Mouse (Mus musculus) B cell, adult 62 days (primary cell): ENCODE data around the gene Map4k1. TPM values are rescaled to one million over a fixed set of nuclear protein-coding genes. Genes with fewer than 3 reads are reported as not detected.

Source experiments
- total RNA-seq: library from RNA; stranded (reverse); gene quantifications from 4 replicates; pipeline ENCODE4 v1.2.4, GENCODE M21; 2023

The Map4k1 gene
- total RNA-seq: 339 to 367 TPM (median 355 TPM) in 4 replicates

DNA sequence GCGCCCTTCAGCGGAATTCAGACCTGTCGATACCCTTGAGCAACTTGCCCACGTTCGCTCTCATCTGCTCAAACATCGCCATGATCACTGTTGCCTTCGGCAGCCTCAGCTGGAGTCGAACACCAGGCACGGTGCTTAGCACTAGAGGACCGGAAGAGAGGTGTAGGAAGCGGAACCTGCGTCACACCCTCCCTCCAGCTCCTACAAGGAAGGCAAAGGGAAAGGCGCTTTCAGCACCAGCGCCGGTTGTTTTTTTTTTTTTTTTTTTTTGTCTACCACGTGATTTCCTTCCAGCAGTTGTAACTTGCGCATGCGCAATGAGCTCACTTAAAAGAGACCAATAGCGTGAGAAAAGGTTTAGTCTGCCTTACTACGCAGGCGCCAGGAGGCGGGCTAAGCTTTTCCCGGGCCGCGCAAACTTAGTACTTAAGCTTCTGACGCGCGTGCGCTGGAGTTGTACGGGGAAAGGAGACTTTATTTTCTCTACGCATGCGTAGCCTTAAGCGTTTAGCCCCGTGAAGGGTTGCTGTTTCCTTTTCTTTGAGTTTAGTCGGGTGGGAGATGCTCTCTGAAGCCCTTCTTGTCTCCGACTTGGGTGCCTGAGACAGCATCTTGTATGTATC lies at the start of gene Map4k1, which contains the start of gene Eif3k:
TSS of gene Map4k1 (plus strand) at position 400 of the 623 bp plus-strand sequence.
TSS of gene Eif3k (minus strand) at position 214 of the 623 bp plus-strand sequence.

DNA sequence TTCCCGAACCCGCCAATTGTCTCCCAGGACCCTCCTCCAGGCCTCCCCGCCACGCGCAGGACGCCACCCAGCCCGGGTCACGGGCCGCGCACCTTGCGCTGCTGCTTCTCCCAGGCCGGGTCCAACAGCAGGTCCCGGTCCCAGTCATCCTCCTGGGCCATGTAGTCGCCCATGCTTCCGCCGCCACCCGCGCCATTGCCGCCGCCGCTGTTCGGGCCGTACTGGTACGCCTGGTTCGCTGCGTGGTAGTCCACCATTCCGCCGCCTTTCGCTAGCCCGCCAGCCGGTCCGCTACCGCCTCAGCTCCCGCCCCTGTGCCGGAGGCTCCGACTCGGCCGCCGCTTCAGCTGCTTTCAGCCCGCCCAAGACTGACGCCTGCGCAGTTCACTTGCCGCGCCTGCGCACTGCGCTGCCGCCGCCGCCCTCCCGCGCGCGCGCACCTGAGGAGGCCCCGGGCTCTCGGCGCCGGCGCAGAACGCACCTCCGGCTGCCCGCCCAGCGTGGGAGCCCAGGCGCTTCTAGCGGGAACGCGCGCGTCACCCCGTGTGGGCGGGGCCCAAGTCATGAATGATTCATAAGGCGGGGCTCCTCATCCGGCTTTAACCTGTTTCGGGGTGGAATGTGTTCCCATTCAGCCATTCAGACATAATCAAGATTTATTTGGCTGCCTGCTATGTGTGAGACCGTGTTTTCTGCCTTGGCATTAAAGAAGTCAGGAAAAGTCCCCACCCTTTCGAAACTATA lies 19.8 kb upstream of the Map4k1 start, which contains the start of gene Actn4:
TSS of gene Actn4 (minus strand) at position 414 of the 744 bp plus-strand sequence.

Other genes starting within 250 kb of the Map4k1 start
- gene Mrps12, start 240.2 kb upstream of the Map4k1 start, total RNA-seq: 16.7 to 28.3 TPM (median 18.1 TPM) in 4 replicates
- 15.6 to 19.8 TPM (median 17.8 TPM) in 4 replicates for gene Sars2, start 240.1 kb upstream of the Map4k1 start, total RNA-seq
- gene Ccer2, start 225.9 kb upstream of the Map4k1 start, total RNA-seq: not detected in 4 replicates
- gene Sirt2, start 215.3 kb upstream of the Map4k1 start, total RNA-seq: 76.6 to 88.4 TPM (median 81.9 TPM) in 4 replicates
- gene Nfkbib, start 214.5 kb upstream of the Map4k1 start, total RNA-seq: 87.4 to 99.7 TPM (median 92.5 TPM) in 4 replicates
- gene Rinl, start 193.1 kb upstream of the Map4k1 start, total RNA-seq: 7.0 to 10.9 TPM (median 8.4 TPM) in 4 replicates
- gene Hnrnpl, start 173.5 kb upstream of the Map4k1 start, total RNA-seq: 570 to 598 TPM (median 582 TPM) in 4 replicates
- gene Ech1, start 156.8 kb upstream of the Map4k1 start, total RNA-seq: 42.6 to 53.3 TPM (median 47.9 TPM) in 4 replicates
- 11.0 to 15.2 TPM (median 12.8 TPM) in 4 replicates for gene Lgals4, start 148.2 kb upstream of the Map4k1 start, total RNA-seq
- gene Lgals7, start 118.2 kb upstream of the Map4k1 start, total RNA-seq: not detected in 4 replicates
- not detected in 4 replicates for gene Capn12, start 100.6 kb upstream of the Map4k1 start, total RNA-seq
- gene Actn4, start 19.7 kb upstream of the Map4k1 start, total RNA-seq: 105 to 121 TPM (median 115 TPM) in 4 replicates
- 234 to 267 TPM (median 257 TPM) in 4 replicates for gene Eif3k, start 186 bp upstream of the Map4k1 start, total RNA-seq
- 0.18 to 0.60 TPM (median 0.46 TPM) in 4 replicates for gene Ryr1, start 143.1 kb downstream of the Map4k1 start, total RNA-seq
- 3.2 to 5.5 TPM (median 3.9 TPM) in 4 replicates for gene Rasgrp4, start 152.8 kb downstream of the Map4k1 start, total RNA-seq
- 25.1 to 29.8 TPM (median 26.9 TPM) in 4 replicates for gene Fam98c, start 174.2 kb downstream of the Map4k1 start, total RNA-seq
- 0.33 TPM in 1 of 4 replicates, not detected in the others for gene Ggn, start 188.2 kb downstream of the Map4k1 start, total RNA-seq
- gene Spred3, start 188.4 kb downstream of the Map4k1 start, total RNA-seq: 1.3 to 3.5 TPM (median 2.6 TPM) in 4 replicates
- 226 to 244 TPM (median 237 TPM) in 4 replicates for gene Psmd8, start 198.7 kb downstream of the Map4k1 start, total RNA-seq
- gene Catsperg1, start 232.0 kb downstream of the Map4k1 start, total RNA-seq: 1.5 to 3.6 TPM (median 1.8 TPM) in 4 replicates